Mouse (Mus musculus) heart, embryonic 14.5 days (tissue): ENCODE measurements around the gene Nhsl1. TPM values are rescaled to one million over a fixed set of nuclear protein-coding genes. Genes with fewer than 3 reads are reported as not detected.
A peak's percentile ranks its signal among the peaks of the same experiment; 100 is the strongest.

Experiments
- ATAC-seq: fragments of 200-750 bp; cut with Nextera tagmentation; 2 replicates; pipeline ENCODE4 v1.8.0; 2017; ENCODE audit warnings: low read depth, moderate TSS enrichment; ENCODE audit not compliant: insufficient number of reproducible peaks, insufficient read depth, low FRiP score
- H3K27ac ChIP-seq, 2 experiments: fragments of 200-500 bp in 1 of 2; fragments of 300-500 bp in 1 of 2; sonication (generic) in 1 of 2; replicated peaks in 1 of 2; 2 replicates each; pipeline ENCODE4 v1.5.1; 2012 to 2014; ENCODE audit warnings: low read depth in 2 of 2, low read length in 2 of 2, control low read depth in 1 of 2, mild to moderate bottlenecking in 1 of 2, mixed read lengths in 1 of 2; ENCODE audit not compliant: control insufficient read depth in 1 of 2, insufficient read depth in 1 of 2
- H3K27me3 ChIP-seq: fragments of 300-500 bp; sonication (generic); 2 replicates; pipeline ENCODE4 v1.6.1; 2014; ENCODE audit warnings: mild to moderate bottlenecking, low read length, control low read depth; ENCODE audit not compliant: control insufficient read depth, insufficient read depth
- H3K36me3 ChIP-seq: fragments of 300-500 bp; sonication (generic); 2 replicates; pipeline ENCODE4 v1.6.1; 2014; ENCODE audit warnings: mild to moderate bottlenecking, control low read depth, low read length, mixed read lengths; ENCODE audit not compliant: control insufficient read depth, insufficient read depth
- H3K4me1 ChIP-seq, 2 experiments: fragments of 200-500 bp in 1 of 2; fragments of 300-500 bp in 1 of 2; sonication (generic) in 1 of 2; 2 replicates each; pipeline ENCODE4 v1.6.1; 2012 to 2014; ENCODE audit warnings: low read length in 2 of 2, control low read depth in 1 of 2, mixed read lengths in 1 of 2; ENCODE audit not compliant: control insufficient read depth in 2 of 2, insufficient read depth in 2 of 2
- H3K4me2 ChIP-seq: fragments of 300-500 bp; sonication (generic); 2 replicates; pipeline ENCODE4 v1.6.1; 2014; ENCODE audit warnings: mild to moderate bottlenecking, low read length
- H3K4me3 ChIP-seq, 2 experiments: fragments of 200-500 bp in 1 of 2; fragments of 300-500 bp in 1 of 2; sonication (generic) in 1 of 2; 2 replicates each; pipeline ENCODE4 v1.5.1; 2012 to 2014; ENCODE audit warnings: low read length in 2 of 2, mild to moderate bottlenecking in 2 of 2, control low read depth in 1 of 2, low read depth in 1 of 2, moderate library complexity in 1 of 2; ENCODE audit not compliant: control insufficient read depth in 1 of 2, insufficient read depth in 1 of 2
- H3K9ac ChIP-seq: fragments of 300-500 bp; sonication (generic); 2 replicates; pipeline ENCODE4 v1.6.1; 2014; ENCODE audit warnings: mild to moderate bottlenecking, low read length
- H3K9me3 ChIP-seq: fragments of 300-500 bp; sonication (generic); 2 replicates; pipeline ENCODE4 v1.6.1; 2016; ENCODE audit warnings: low read length, control low read depth; ENCODE audit not compliant: control insufficient read depth
- WGBS: fragments of 180-500 bp; shearing (Covaris S2); extraction: QIAGEN DNeasy Blood & Tissue Kit; methylation state at CpG from one replicate; pipeline ENCODE4 v1.1.7; 2014; 5-methylcytosine and 5-hydroxymethylcytosine counted together
- polyA plus RNA-seq: library from polyadenylated mRNA; unstranded; fragments of >200 nt; fragmentation: Nextera tagmentation; extraction: Ambion mirVana; gene quantifications from 2 replicates; pipeline ENCODE4 v1.2.1, GENCODE M21; 2014

Nhsl1 gene
- polyA plus RNA-seq, 1 experiment from 2014 or later: 19.4 TPM

DNA sequence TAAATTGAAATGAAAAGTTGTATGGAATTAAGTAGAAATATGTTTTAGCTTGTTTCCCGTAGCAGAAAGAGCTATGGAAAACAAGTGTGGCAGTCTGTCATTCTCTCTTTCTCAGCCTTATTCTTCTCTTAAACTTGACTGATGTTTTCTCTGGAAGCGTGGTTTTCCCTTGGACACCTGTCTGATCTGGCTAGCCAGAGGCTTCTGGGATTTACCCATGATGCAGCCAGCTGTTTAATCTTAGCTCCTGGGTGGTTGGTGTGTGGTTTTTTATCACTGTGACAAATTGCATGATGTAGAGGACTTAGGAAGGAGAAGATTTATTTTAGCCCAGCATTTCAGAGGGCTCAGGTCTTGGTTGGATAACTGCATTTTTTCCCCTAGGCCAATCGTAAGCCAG, 164.9 kb downstream of the Nhsl1 start:
- Histone ChIP-seq H3K4me3 (no peak overlapping the region), H3K4me1 (peaks cover 9 to 26% of the 10 kb centered on the region in 2 experiments), H3K36me3 (peaks cover 5% of the 10 kb centered on the region; the same call in 1 of the 2 replicates), H3K9ac (no peak overlapping the region), H3K4me2 (no peak overlapping the region), H3K9me3 (no peaks in the 10 kb centered on the region), H3K27ac (peak overlapping the region in 1 of 2 experiments; percentile 38; a peak in 2 of 4 replicates), H3K27me3 (no peaks in the 10 kb centered on the region)
- WGBS: 81% methylated on average over 3 of the region's 3 CpGs
- no peak for ATAC-seq

GRCm38 (mm10) chr10:18484731-18485130, 165.9 kb downstream of the Nhsl1 start:
- WGBS: 91% methylated on average over 5 of the region's 5 CpGs
- H3K9ac ChIP-seq: no peak overlapping the region
- no peaks in the 10 kb centered on the region for H3K27me3 ChIP-seq
- no peak for ATAC-seq
- no peak overlapping the region for H3K27ac ChIP-seq
- no peak overlapping the region for H3K4me3 ChIP-seq
- peaks cover 11 to 32% of the 10 kb centered on the region in 2 experiments for H3K4me1 ChIP-seq
- no peaks in the 10 kb centered on the region for H3K9me3 ChIP-seq
- no peaks in the 10 kb centered on the region for H3K36me3 ChIP-seq
- no peak overlapping the region for H3K4me2 ChIP-seq

GRCm38 (mm10) chr10:18488239-18488803, 169.5 kb downstream of the Nhsl1 start:
- H3K4me3 ChIP-seq: no peak overlapping the region
- no peak overlapping the region for H3K4me2 ChIP-seq
- no peak for ATAC-seq
- no peak overlapping the region for H3K9ac ChIP-seq
- peaks cover 7 to 33% of the 10 kb centered on the region in 2 experiments for H3K4me1 ChIP-seq
- no peaks in the 10 kb centered on the region for H3K9me3 ChIP-seq
- no peaks in the 10 kb centered on the region for H3K36me3 ChIP-seq
- no peaks in the 10 kb centered on the region for H3K27me3 ChIP-seq
- WGBS: 84% methylated on average over 7 of the region's 7 CpGs
- no peak overlapping the region for H3K27ac ChIP-seq

DNA sequence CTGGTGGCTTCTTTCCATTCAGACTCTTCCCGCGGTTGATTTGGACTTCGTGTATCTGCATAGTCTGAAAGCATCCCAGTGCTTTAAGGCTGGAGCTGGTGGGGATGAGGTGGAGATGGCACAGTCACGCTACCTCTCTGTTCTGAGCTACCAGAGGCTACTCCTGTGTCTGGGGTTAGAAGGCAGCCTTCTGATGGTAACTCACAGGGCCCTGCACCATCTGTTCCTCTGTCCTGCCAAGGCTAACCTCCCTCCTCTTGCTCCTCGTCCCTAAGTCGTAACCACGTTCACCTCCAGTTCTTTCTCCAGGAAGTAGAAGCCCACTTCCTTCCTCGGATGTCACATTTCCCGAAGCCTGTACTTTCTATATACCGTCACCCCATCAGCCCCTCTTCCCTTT, 171.2 kb downstream of the Nhsl1 start:
- Histone ChIP-seq H3K36me3 (no peaks in the 10 kb centered on the region), H3K4me3 (no peak overlapping the region), H3K27ac (no peak overlapping the region), H3K27me3 (no peaks in the 10 kb centered on the region), H3K9ac (no peak overlapping the region), H3K4me1 (peaks cover 18 to 42% of the 10 kb centered on the region in 2 experiments), H3K4me2 (no peak overlapping the region), H3K9me3 (no peaks in the 10 kb centered on the region)
- no peak for ATAC-seq
- WGBS: 80% methylated on average over 10 of the region's 10 CpGs

DNA sequence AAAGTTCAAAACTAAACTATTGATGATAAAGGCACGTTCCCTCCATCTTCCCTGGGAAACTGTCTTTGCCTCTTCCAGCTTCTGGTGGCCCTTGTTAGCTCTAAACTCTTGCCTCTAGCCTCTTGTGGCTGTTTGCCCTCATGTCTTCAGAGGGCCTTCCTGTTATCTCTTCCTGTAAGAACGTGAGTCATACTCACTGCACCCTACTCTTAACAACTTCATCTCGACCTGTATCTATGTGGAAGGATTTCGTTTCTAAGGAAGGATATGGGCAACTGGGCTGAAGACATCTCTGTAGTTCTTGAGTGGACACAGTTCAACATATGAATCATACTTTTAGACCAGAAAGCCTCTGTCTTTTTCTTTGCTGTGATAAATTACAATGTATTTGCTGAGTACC, 173.2 kb downstream of the Nhsl1 start:
- no peak overlapping the region for H3K4me3 ChIP-seq
- H3K9ac ChIP-seq: no peak overlapping the region
- H3K27ac ChIP-seq: no peak overlapping the region
- H3K9me3 ChIP-seq: no peaks in the 10 kb centered on the region
- ATAC-seq: no peak
- no peak overlapping the region for H3K4me2 ChIP-seq
- 25% methylated on average over 4 of the region's 4 CpGs for WGBS
- H3K27me3 ChIP-seq: no peaks in the 10 kb centered on the region
- H3K4me1 ChIP-seq: peaks cover 18 to 42% of the 10 kb centered on the region in 2 experiments
- H3K36me3 ChIP-seq: no peaks in the 10 kb centered on the region

- H3K27ac ChIP-seq: peak overlapping the region; percentile 30 to 64
- ATAC-seq: 0 out of 2 replicates have a peak, but pooled peaks have one; percentile 14
- H3K9ac ChIP-seq: no peak overlapping the region
- peaks cover 18 to 42% of the 10 kb centered on the region in 2 experiments for H3K4me1 ChIP-seq
- H3K4me2 ChIP-seq: peak overlapping the region; percentile 14; the same call in 1 of the 2 replicates
- peaks cover 5% of the 10 kb centered on the region for H3K36me3 ChIP-seq
- H3K4me3 ChIP-seq: no peak overlapping the region
- H3K9me3 ChIP-seq: no peaks in the 10 kb centered on the region
- H3K27me3 ChIP-seq: no peaks in the 10 kb centered on the region
- WGBS: 39% methylated on average over 11 of the region's 11 CpGs
Measured at GRCm38 (mm10) chr10:18493010-18493894, 174.5 kb downstream of the Nhsl1 start.

DNA sequence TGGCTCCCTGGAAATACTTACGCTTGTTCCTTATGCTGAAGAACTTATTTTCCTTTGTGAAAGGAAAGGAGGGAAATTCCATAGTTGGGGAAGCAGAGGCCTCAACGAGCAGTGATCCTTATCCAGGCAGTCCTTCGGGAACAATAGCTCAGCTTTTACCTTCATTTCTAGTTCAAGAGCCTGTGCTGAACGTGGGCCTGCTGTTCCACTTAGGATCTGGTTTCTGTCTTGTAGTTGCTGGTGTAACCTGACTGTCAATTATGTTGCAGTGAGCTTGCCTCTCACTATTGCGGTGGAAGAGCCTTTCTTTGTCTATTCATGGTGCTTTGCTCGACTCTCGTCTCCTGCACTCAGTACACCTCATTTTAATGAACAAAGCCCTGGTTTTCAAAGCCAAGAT, 175.5 kb downstream of the Nhsl1 start:
- H3K4me3 ChIP-seq: no peak overlapping the region
- WGBS: 23% methylated on average over 7 of the region's 7 CpGs
- no peak for ATAC-seq
- H3K9ac ChIP-seq: no peak overlapping the region
- H3K36me3 ChIP-seq: peaks cover 15% of the 10 kb centered on the region
- peaks cover 17 to 37% of the 10 kb centered on the region in 2 experiments for H3K4me1 ChIP-seq
- H3K4me2 ChIP-seq: no peak overlapping the region
- peak overlapping the region; percentile 30 to 64 for H3K27ac ChIP-seq
- H3K27me3 ChIP-seq: no peaks in the 10 kb centered on the region
- H3K9me3 ChIP-seq: no peaks in the 10 kb centered on the region
